Mouse (Mus musculus) midbrain, embryonic 16.5 days (tissue): ENCODE data around the gene Ndrg2. TPM values are rescaled to one million over a fixed set of nuclear protein-coding genes. Genes with fewer than 3 reads are reported as not detected.

Source experiments
- ATAC-seq: fragments of 200-750 bp; cut with Nextera tagmentation; 2 replicates; pipeline ENCODE4 v1.8.0; 2017; ENCODE audit warnings: moderate TSS enrichment
- H3K27ac ChIP-seq: fragments of 300-500 bp; sonication (generic); 2 replicates; pipeline ENCODE4 v1.5.1; 2014; ENCODE audit warnings: mild to moderate bottlenecking, low read length, mixed read lengths
- H3K27me3 ChIP-seq: fragments of 300-500 bp; sonication (generic); 2 replicates; pipeline ENCODE4 v1.6.1; 2014; ENCODE audit warnings: low read depth, low read length, mixed read lengths; ENCODE audit not compliant: control insufficient read depth, insufficient read depth
- H3K36me3 ChIP-seq: fragments of 300-500 bp; sonication (generic); 2 replicates; pipeline ENCODE4 v1.6.1; 2014; ENCODE audit warnings: mild to moderate bottlenecking, low read length, moderate library complexity, mixed read lengths; ENCODE audit not compliant: control insufficient read depth, insufficient read depth
- H3K4me1 ChIP-seq: fragments of 300-500 bp; sonication (generic); 2 replicates; pipeline ENCODE4 v1.6.1; 2014; ENCODE audit warnings: mild to moderate bottlenecking, low read length, mixed read lengths; ENCODE audit not compliant: control insufficient read depth, insufficient read depth
- H3K4me2 ChIP-seq: fragments of 300-500 bp; sonication (generic); 2 replicates; pipeline ENCODE4 v1.6.1; 2014; ENCODE audit warnings: mild to moderate bottlenecking, low read length, mixed read lengths
- H3K4me3 ChIP-seq: fragments of 300-500 bp; sonication (generic); 2 replicates; pipeline ENCODE4 v1.5.1; 2014; ENCODE audit warnings: low read depth, mild to moderate bottlenecking, low read length, moderate library complexity, mixed read lengths
- H3K9ac ChIP-seq: fragments of 300-500 bp; sonication (generic); 2 replicates; pipeline ENCODE4 v1.6.1; 2014; ENCODE audit warnings: low read depth, low read length, mixed read lengths
- H3K9me3 ChIP-seq: fragments of 300-500 bp; sonication (generic); replicated peaks from 2 replicates; pipeline ENCODE4 v1.6.1; 2014; ENCODE audit warnings: mild to moderate bottlenecking, low read length, mixed read lengths; ENCODE audit not compliant: control insufficient read depth, poor library complexity, severe bottlenecking
- WGBS: fragments of 180-500 bp; shearing (Covaris S2); extraction: QIAGEN DNeasy Blood & Tissue Kit; methylation state at CpG from one replicate; pipeline ENCODE4 v1.1.7; 2014; 5-methylcytosine and 5-hydroxymethylcytosine counted together
- polyA plus RNA-seq: library from polyadenylated mRNA; unstranded; fragments of >200 nt; fragmentation: Nextera tagmentation; extraction: Ambion mirVana; gene quantifications from 2 replicates; pipeline ENCODE4 v1.2.1, GENCODE M21; 2015

Ndrg2 gene
- polyA plus RNA-seq, 1 experiment from 2014 or later, result 269 TPM

DNA sequence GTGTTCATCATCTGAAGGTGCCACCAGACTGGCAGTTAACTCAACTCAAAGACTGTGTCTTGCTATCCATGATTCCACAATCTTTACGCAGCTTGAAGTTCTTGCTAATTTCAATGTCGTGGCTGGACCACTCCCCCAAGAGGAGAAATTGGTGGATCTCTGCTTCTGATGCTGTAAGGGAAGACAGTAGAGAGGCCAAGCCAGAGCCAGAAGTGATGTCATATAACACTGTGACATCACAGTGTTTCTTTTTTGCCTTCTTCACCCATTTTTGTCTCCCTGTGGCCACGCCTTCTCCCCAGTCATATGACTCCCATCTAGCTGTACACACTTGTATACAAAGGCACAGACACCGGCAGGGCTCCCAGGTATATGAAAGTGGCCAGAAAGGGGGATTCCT is 4.2 kb upstream of the Ndrg2 start, which contains the start of gene Tppp2:
Gene Tppp2, plus strand, starts transcription at position 301 of the 400 bp plus-strand sequence.
- Histone ChIP-seq H3K4me3 (no peak within 1 kb of the TSS), H3K27ac (no peak within 1 kb of the TSS), H3K4me2 (no peak within 1 kb of the TSS), H3K9ac (no peak within 1 kb of the TSS), H3K36me3 (no peaks in the 10 kb centered on the region), H3K9me3 (no peaks in the 10 kb centered on the region), H3K27me3 (no peaks in the 10 kb centered on the region), H3K4me1 (peaks cover 4% of the 10 kb centered on the region; the same call in 1 of the 2 replicates)
- 85% methylated on average over 4 of the region's 4 CpGs for WGBS
- no peak for ATAC-seq

DNA sequence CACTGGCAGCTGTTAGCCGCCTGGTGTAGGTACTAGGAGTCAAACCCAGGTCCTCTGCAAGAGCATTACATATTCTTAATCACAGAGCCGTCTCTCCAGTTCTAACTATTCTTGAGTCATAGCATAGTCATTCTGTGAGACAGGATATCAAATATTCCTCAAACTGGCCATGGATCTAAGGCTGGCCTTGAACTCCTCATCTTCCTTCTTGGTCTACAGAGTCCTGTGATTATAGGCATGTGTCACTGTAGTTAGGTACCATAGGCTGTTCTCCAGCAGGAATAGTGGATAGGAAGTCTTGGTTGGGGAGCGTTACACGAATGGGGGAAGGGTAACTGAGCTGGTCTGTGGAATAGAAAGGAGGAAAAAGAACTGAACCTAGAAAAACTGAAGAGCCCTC is 2.6 kb upstream of the Ndrg2 start:
- Histone ChIP-seq H3K36me3 (no peaks in the 10 kb centered on the region), H3K4me2 (no peak overlapping the region), H3K9ac (no peak overlapping the region), H3K27ac (no peak overlapping the region), H3K4me3 (no peak overlapping the region), H3K4me1 (peaks cover 7% of the 10 kb centered on the region; the same call in 1 of the 2 replicates), H3K9me3 (no peaks in the 10 kb centered on the region), H3K27me3 (no peaks in the 10 kb centered on the region)
- no peak for ATAC-seq
- 87% methylated on average over 4 of the region's 4 CpGs for WGBS

DNA sequence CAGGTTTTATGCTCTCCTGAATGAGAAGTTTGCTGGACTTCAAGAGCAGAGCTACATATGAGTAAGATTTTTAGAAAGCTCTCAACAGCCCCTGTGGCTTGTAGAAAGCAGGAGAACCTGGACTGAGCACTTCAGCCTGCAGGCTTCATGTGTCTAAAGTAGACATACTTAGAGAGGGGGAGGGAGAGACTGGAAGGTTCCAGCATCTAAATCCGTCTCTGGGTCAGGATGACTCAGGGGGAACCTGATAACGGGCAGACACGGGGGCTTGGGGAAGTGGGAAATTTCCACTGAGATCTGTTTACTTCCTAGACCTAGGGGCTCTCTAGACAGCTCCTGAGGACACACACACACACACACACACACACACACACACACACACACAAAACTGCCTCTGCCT is 1.1 kb upstream of the Ndrg2 start:
- Histone ChIP-seq H3K36me3 (no peaks in the 10 kb centered on the region; the same call in 1 of the 2 replicates), H3K9ac (no peak overlapping the region), H3K27me3 (no peaks in the 10 kb centered on the region), H3K4me3 (no peak overlapping the region), H3K9me3 (no peaks in the 10 kb centered on the region), H3K4me1 (peaks cover 7% of the 10 kb centered on the region; the same call in 1 of the 2 replicates), H3K27ac (peak overlapping the region; percentile 68), H3K4me2 (no peak overlapping the region)
- no peak for ATAC-seq
- 18% methylated on average over 3 of the region's 3 CpGs for WGBS

DNA sequence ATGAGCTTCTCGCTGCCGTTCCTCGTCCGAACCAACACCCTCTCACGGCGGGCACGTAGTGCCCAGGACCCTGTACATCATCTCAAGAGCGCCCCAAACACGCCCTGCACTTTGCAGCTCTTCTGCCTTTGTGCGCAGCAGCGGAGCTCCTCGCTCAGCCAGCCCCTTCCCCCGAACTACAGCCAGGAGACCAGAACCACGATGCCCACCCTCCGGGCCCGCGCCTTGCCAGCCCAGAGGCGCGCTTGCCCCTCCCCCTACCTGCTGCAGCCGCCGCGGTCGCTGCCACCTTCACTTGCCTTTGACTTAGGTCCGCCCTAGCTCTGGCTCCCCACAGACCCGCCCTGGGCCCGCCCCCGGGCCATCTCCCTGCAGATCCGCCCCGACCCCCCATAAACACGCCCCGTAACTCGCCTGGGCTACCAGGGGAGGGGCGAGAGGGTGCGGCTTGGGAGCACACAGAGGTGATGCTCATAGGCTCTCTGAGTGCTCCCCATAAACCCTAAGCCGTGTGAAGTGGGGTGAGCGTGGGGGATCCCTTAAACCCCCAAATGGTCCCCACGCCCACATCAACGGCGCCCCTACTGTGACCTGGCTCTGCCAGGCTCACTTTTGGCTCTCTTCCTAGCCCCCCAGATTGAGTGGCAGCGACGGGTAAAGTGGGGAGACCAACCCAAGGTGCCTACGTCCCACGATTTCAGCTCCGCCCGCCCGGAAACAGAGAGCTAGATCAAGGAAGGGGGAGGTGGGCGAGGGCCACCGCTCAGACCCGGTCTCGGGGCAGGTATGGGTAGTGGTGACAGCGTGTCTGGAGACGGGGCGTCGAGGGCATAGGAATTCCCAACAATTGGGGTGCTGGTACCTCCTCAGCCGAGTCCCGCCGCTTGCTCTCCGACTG is 647 bp downstream of the Ndrg2 start:
- peak; percentile 77 for ATAC-seq
- no peaks in the 10 kb centered on the region for H3K9me3 ChIP-seq
- peak overlapping the region; percentile 79 for H3K9ac ChIP-seq
- under 1% methylated on average over 57 of the region's 58 CpGs for WGBS
- peak overlapping the region; percentile 97 for H3K4me2 ChIP-seq
- H3K36me3 ChIP-seq, result no peaks in the 10 kb centered on the region; the same call in 1 of the 2 replicates
- peak overlapping the region; percentile 75 for H3K27ac ChIP-seq
- no peaks in the 10 kb centered on the region for H3K27me3 ChIP-seq
- H3K4me1 ChIP-seq, result peaks cover 7% of the 10 kb centered on the region; the same call in 1 of the 2 replicates
- peak overlapping the region; percentile 67 for H3K4me3 ChIP-seq

DNA sequence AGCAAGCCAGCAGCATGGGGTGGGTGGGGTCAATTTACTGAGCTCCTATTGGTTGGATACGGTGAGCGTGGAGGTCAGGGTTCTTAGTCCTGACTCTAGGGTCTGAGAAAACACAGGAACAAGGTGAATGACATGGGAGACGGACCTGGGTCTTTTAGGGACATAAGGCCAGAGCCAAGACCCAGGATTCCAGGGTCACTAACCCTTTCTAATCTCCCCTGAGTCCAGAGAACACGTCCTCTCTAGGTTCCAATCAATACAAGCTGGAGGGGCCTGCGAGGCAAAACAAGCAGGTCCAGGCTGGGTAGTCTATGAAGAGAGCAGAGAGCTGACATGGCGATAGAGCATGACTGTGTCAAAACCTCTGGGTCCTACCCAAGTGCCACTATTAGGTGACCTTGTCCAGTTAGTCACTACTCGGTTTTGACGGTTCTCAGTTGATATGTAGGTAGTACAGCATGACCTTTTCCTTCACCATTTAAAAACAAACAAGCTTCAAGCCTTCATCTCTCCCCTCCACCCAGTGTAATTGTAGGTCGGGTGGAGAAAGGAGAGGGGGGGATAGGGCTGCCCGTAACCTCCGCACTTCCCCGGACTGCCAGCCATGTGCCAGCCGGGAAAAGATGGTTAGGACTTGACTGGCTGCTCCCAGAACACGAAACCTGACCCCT is 1.4 kb downstream of the Ndrg2 start:
- no peaks in the 10 kb centered on the region for H3K9me3 ChIP-seq
- peak; percentile 44 for ATAC-seq
- no peaks in the 10 kb centered on the region for H3K27me3 ChIP-seq
- H3K36me3 ChIP-seq, result no peaks in the 10 kb centered on the region; the same call in 1 of the 2 replicates
- WGBS, result 11% methylated on average over 14 of the region's 14 CpGs
- peak overlapping the region; percentile 79 for H3K9ac ChIP-seq
- H3K4me2 ChIP-seq, result peak overlapping the region; percentile 97
- peak overlapping the region; percentile 67 for H3K4me3 ChIP-seq
- peaks cover 7% of the 10 kb centered on the region; the same call in 1 of the 2 replicates for H3K4me1 ChIP-seq
- H3K27ac ChIP-seq, result peak overlapping the region; percentile 75

DNA sequence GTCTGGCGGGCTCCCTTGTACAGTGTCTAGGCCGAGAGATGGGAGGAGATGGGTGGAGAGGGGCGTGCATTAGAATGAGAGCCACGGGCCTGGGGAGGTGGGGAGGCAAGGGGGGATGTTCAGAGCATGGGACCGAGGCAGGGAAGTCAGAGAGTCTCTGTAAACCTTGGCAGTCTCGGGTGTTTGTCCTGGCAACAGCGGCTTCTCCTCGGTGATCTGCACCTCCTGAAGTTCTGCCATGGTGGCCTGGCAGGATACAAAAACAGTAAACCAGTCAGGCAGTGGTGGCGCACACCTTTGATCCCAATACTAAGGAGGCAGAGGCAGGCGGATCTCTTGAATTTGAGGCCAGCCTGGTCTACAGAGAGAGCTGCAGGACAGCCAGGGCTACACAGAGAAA is 2.7 kb downstream of the Ndrg2 start:
- WGBS, result 82% methylated on average over 10 of the region's 10 CpGs
- ATAC-seq, result no peak
- Histone ChIP-seq H3K27me3 (no peaks in the 10 kb centered on the region), H3K9ac (no peak overlapping the region), H3K4me2 (peak overlapping the region; percentile 97; the same call in 1 of the 2 replicates), H3K27ac (no peak overlapping the region), H3K4me1 (peaks cover 7% of the 10 kb centered on the region; the same call in 1 of the 2 replicates), H3K9me3 (no peaks in the 10 kb centered on the region), H3K4me3 (peak overlapping the region; percentile 14), H3K36me3 (no peaks in the 10 kb centered on the region; the same call in 1 of the 2 replicates)

DNA sequence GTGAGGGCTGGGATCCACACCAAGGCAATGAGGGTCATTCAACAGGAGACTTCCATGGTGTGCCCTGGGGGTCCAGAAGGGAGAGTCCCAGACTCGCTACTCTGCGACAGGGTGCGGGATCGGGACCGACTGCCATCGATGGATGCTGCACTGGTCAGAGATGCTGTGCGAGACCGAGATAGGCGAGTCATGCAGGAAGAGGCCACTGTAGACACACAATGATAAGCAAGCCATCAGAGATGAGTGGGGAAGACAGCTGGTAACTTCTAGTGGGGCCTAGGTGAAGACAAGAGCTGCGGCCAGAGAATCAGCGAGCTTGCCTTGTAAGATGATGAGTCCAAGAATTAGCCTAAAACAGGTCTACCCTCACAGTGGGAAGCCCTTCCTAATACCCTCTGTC is 7.9 kb downstream of the Ndrg2 start:
- Histone ChIP-seq H3K4me1 (no peaks in the 10 kb centered on the region), H3K27ac (no peak overlapping the region), H3K4me3 (no peak overlapping the region), H3K36me3 (no peaks in the 10 kb centered on the region; the same call in 1 of the 2 replicates), H3K4me2 (no peak overlapping the region), H3K9ac (no peak overlapping the region), H3K9me3 (no peaks in the 10 kb centered on the region), H3K27me3 (no peaks in the 10 kb centered on the region)
- ATAC-seq, result no peak
- WGBS, result 94% methylated on average over 11 of the region's 11 CpGs

DNA sequence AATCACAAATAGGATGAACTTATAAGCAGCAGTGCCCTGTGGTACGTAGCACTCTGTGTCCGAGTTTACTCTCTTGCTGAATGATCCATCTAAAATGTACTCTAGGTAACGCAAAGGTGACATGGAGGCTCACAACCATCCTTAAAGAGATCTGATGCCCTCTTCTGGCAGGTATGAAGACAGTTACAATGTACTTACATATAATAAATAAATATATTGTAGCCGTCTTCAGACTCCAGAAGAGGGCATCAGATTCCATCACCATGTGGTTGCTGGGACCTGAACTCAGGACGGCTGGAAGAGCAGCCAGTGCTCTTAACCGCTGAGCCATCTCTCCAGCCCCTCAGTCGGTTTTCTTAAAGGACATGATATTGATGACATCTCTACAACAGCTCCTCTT is 9.3 kb downstream of the Ndrg2 start:
- no peaks in the 10 kb centered on the region for H3K27me3 ChIP-seq
- no peak overlapping the region for H3K9ac ChIP-seq
- no peak overlapping the region for H3K4me2 ChIP-seq
- H3K4me1 ChIP-seq, result no peaks in the 10 kb centered on the region
- no peak for ATAC-seq
- H3K27ac ChIP-seq, result no peak overlapping the region
- no peaks in the 10 kb centered on the region for H3K36me3 ChIP-seq
- no peak overlapping the region for H3K4me3 ChIP-seq
- no peaks in the 10 kb centered on the region for H3K9me3 ChIP-seq
- 70% methylated on average over 7 of the region's 7 CpGs for WGBS
